Mouse (Mus musculus): ENCODE data around the gene Atp2b1.

Atp2b1 gene

DNA sequence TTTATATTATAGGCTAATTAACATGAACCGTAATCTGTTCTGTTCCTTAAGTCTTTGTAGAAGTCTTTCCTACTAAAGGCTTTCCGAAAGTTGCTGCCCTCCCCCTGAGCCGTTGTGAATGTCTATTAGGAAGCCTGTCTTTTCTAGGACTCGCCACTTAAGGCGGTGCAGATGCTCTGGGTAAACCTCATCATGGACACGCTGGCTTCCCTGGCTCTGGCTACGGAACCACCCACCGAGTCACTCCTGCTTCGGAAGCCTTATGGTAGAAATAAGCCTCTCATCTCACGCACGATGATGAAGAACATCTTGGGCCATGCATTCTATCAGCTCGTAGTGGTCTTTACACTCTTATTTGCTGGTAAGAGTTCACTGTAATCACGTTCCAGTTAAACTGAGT is 100.5 kb downstream of the Atp2b1 start:
- DNase-seq (ENCODE audit: extremely low read depth, insufficient read length, low spot score) = no peak

DNA sequence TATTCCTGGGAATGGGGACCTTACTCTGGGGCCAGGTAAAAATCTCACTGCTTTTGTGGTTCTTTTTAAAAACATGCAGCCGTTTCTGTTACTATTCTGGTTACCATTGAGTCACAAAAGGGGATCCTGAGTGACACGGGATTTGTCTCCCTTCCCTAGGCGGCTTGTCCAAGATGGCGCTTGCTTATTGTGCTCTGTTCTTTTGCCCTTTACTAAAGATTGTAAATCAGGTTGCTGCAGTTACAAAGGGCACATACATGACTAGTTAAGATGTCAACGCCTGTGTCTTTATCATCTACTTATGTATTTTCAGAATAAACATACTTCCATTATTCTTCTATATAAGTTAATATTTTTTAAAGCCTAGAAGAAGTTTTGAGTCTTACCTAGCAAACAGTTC is 102.8 kb downstream of the Atp2b1 start:
- DNase-seq (ENCODE audit: extremely low read depth, insufficient read length, low spot score) = no peak

DNA sequence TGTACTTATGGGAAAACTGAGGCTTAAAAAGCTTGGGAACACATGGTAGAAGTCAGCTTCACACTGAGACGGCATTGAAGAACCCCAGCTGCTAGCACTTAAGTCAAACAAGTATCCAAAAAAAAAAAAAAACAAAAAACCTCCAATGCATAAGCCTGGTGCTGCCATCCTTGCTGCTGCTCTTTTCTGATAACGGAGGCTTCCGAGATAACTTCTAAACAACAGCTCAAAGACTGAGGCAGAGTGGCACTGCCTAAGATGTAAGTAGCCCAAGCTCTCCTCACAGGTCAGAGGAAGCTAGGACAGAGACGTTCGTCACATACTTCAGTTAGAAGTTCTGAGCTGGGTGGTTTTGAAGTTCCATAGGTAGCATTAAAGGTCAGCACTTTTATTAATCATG is 113.3 kb downstream of the Atp2b1 start:
- no peak for DNase-seq (ENCODE audit: extremely low read depth, insufficient read length, low spot score)

DNA sequence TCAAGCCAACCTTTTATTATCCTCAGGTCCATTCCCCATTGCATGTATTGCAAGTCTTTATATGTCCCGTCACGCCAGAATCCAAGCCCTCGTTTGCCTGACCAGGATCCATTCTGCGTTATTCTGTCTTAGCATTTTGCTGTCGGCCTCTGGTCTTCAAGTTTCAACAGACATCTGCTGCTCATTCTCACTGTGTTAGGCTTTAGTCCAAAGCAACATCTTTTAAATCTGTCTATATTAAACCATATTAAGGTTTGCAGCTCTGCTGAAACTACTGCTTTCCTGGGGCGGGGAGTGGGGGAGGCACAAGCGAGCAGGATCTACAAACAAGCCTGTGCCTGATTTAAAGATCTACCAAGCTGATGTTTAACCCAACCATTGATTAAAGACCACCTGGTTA is 115.6 kb downstream of the Atp2b1 start:
- no peak for DNase-seq (ENCODE audit: extremely low read depth, insufficient read length, low spot score)

DNA sequence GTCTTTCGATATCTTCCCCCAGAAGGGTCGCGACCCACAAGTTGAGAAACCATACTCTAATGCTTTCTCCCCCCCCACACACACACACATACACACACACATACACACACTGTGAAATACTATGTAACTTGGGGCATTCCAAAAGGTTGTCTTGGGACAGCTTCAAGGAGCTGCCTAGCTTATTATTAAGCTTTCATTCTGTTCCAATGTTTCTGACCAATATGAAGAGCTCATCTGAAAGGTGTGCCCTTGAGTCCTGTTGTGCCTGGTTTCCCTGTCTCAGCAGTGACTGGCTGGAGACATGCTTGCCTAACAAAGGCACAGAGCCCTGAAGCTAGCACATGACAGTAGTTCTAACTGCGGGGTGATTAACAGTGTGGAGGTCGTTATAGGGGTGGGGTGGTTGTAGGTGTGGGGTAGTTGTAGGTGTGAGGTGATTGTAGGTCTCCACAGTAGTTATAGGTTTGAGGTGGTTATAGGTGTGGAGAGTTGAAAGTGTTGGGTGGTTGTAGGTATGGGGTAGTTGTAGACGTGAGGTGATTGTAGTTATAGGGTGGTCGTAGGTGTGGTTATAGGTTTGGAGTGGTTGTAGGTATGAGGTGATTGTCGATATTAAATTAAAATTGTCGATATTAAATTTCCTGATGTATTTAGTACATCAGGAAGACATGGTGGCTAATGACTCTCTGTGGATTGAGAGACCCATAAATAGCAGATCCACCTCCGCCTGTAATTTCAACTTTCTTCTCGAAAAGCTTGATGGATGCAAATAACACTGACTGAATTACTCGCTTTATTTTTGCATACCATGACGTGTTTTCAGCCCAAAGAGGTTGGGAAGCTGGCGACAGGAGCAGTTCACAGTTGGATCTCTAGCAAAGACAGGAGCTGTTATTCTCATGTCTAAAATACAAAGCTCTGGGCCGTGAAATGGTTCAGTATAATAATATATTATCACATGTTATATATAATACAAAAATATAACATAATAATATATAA is 119.9 kb downstream of the Atp2b1 start:
- no peak for DNase-seq (ENCODE audit: extremely low read depth, insufficient read length, low spot score)

DNA sequence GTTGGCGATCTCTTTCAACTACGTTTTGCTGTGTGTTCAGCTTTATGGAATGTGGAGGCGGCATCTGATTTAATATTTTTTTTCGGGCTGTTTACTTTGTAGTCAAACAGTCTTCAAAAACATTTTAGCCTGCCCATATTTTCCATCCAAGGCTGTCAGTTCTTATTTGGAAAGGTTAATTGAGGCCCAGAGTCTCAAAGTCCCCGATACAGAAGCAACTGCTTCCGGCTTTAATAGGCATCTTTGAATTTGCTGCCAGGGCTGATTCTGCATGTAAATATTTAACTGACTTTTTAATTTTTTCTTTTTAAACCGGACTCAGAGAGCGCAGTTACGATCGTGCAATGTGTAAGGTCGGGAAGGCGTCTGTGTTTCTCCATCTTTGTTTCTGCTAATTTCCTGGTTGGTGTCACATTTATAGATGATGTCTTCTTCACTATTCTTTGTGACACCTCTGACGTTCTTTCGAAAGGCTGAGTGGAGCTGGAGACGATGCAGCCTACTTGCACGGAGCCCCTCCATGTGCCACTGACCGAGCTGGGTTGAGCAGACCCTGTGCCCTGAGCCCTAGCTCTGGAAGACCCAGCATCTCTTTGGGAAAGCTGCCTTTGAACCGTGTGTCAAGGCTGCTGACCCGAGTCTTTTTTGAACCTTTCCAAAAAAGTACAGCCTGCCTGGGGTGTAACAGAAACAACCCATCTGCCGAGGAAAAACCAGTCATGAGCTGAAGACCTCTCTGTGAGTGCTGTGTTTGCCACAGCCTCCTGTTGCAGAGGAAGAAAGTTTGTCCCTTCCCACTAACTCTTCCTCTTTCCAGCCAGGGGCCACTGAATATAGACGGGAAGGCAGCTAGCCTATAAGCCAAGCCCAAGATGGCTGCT is 123.2 kb downstream of the Atp2b1 start:
- no peak for DNase-seq (ENCODE audit: extremely low read depth, insufficient read length, low spot score)

DNA sequence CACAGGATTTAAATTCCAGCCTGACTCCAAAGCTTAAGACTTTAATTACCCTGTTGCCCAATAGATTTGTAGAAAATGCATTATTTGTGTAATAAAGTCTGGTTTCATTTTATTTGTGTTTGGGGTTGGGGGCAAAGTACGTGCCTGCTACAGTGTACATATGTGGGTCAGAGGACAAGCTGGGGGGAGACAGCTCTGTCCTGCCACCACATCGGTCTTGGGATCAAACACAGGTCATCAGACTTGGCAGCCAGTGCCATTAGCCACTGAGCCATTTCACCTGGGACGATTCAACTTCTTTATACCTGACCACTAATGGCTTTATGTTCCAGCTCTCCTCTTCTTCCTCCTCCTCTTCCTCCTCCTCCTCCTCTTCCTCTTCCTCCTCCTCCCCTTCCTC is 124.7 kb downstream of the Atp2b1 start:
- no peak for DNase-seq (ENCODE audit: extremely low read depth, insufficient read length, low spot score)

DNA sequence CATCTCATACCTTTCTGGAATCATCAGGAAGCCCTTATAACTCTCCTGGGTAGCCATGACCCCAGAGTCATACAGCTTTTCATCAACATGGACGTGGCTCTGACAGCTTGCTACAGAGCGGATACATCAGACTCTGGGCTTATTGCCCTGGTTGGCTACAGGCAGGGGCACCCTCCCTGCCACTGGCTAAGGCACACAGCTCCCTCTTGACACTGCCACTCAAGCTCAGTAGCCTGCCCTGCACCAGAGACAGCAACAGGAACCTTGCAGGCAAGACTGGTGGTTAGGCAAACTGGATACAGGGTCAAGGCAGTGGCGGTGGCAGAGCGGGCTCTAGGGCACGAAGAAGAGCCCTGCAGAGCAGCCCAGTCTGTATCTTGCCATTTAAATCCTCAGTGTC is 126.0 kb downstream of the Atp2b1 start:
- DNase-seq (ENCODE audit: extremely low read depth, insufficient read length, low spot score) = no peak

DNA sequence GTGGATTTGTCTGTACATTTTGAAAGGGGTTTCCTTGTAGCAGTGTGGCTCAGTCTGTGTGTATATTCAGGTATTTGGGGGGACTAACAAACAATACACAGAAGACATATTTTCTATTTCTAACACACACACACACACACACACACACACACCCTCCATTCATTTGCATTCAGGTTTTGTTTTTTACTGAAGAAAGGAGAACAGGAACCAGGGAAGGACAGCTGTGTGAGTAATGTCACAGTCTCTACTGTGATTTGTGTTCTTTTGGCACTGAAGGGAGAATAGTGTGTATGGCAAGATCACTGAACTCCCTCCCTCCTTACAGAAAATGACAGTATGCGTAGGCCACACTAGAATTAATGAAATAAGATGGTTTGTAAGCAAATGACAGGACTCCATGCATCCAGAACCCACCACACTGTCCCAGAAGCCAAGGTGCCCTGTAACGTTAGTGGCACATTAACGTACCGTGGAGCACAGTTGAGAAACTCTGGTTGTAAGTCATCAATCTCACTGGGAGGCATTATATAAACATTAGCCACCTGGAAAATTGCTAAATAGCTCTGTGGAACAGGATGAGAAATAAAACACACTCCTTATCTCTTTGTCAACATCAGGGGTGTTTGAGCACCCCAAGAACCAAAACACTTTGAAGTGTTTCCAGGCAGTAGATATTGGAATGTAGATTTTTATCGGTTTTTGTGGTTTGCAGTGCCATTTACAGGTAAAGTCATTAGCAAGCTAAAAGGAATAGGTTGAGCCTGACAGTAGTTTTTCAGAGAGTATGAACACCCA is 132.7 kb downstream of the Atp2b1 start:
- DNase-seq (ENCODE audit: extremely low read depth, insufficient read length, low spot score) = no peak

DNA sequence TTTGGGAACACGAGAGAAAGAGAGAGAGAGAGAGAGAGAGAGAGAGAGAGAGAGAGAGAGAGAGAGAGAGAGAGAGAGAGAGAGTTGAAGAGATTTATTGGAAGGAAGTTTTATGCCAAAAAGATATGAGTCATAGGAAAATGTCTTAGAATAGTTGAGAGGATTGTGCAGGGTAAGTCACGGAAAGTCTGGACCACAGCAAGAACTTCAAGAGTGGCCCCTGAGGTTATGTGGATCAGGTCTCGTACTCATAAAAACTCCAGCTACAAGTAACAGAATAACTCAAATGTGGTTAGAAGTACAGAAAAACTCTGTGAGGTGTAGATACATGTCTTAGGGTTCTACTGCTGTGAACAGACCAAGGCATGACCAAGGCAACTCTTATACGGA is 133.3 kb downstream of the Atp2b1 start:
- DNase-seq (ENCODE audit: extremely low read depth, insufficient read length, low spot score) = peak; percentile 32

DNA sequence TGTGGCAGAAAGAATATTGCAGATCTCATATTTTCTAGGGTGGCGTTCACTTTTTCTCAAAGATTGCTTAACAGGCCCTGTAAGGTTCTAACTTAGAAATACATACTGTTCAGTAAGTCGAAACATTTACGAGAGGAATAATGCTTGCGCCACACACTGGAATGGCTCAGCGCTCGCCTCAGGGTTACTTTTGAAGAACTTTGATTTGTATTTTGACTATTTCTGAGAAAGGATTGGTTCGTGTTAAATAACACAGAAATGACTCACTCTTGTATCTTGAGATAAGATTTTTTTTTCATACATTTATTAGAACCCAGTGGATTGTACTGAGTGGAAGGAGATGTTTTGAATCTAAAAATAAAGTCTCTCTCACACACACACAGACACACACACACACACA is 135.9 kb downstream of the Atp2b1 start:
- DNase-seq (ENCODE audit: extremely low read depth, insufficient read length, low spot score) = no peak

DNA sequence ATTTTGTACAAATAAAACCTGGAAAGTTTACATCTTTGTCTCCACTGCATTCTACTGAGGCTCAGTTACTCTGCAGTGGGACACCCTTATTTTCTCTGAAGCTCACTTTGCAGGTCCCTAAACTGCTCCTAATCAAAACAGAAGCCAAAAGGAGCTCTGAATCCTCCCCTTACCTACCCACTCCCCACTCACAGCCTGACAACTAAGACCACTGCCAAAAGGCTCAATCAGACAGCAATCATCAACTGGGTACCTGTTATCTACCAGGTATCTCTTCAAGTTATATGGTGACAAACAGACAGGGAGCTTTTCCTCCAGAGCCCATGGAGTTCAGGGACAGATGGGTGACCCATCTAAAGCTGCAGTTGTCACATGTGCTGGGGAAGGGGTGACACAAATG is 138.9 kb downstream of the Atp2b1 start:
- DNase-seq (ENCODE audit: extremely low read depth, insufficient read length, low spot score) = no peak

DNA sequence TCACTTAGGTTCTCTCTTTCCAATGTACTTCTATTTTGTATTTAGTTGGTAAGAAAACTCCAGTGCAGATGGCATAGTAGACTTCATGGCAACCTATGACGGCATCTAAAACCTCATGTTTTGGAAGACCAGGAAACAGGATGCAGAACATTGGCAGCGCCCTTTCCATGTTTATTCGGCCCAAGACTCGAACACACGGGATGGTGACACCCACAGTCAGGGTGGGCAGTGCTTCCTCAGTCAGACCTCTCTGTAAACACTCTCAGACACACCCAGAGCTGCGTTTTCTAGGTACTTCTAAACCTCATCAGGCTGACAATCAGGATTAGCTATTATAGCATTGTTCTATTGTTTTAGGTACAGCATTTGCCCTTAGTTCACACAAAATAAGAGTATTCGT is 146.4 kb downstream of the Atp2b1 start:
- no peak for DNase-seq (ENCODE audit: extremely low read depth, insufficient read length, low spot score)

DNA sequence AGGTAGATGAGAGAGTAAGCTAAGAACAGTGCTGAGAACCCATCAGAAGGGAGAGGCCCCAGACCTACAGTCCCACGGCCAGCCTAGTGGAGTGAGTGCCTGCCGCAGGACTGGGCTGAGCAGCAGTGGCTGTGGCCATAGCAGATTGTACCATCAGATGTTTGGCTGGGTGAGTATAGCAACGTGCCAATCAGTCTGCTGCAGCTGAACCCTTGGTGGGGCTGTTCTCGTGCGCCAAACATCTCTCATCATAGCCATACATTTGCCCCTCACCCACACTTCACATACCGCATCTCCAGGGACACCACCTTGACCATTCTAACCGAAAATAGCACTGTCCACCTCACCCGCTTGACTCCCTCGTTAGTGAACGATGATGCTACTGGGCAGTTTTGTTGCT is 147.2 kb downstream of the Atp2b1 start:
- no peak for DNase-seq (ENCODE audit: extremely low read depth, insufficient read length, low spot score)

DNA sequence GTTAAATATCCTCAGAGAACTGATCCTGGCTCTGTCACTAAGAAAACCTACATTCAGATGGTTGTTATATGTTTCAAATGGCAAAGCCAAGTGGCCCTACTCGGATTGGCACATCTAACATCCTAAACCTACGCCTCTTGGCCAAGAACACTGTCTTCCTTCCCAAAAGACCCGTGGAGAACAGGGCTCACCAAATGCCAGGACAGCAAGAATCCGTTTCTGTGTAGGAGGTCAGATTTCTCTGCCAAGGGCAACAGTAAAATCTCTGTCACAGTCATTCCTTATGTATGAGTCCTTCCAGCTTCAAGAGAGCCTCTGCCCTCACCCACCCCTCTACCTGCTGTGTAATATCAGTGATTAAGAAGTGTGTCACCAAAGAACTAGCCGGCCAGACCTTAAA is 148.3 kb downstream of the Atp2b1 start:
- DNase-seq (ENCODE audit: extremely low read depth, insufficient read length, low spot score) = peak; percentile 59

Measured in 3134 (cell line).